Mouse (Mus musculus) hindbrain, embryonic 13.5 days (tissue): ENCODE results near the gene 4930412O13Rik. TPM values are rescaled to one million over a fixed set of nuclear protein-coding genes. Genes with fewer than 3 reads are reported as not detected.

Source experiments
- ATAC-seq: fragments of 200-750 bp; cut with Nextera tagmentation; 2 replicates; pipeline ENCODE4 v1.8.0; 2017; ENCODE audit warnings: moderate TSS enrichment; ENCODE audit not compliant: low FRiP score
- H3K27ac ChIP-seq: fragments of 300-500 bp; sonication (generic); 2 replicates; pipeline ENCODE4 v1.5.1; 2015; ENCODE audit warnings: inconsistent platforms, mild to moderate bottlenecking, moderate library complexity
- H3K27me3 ChIP-seq: fragments of 300-500 bp; sonication (generic); 2 replicates; pipeline ENCODE4 v1.6.1; 2015; ENCODE audit warnings: mild to moderate bottlenecking, inconsistent platforms
- H3K36me3 ChIP-seq: fragments of 300-500 bp; sonication (generic); 2 replicates; pipeline ENCODE4 v1.6.1; 2015; ENCODE audit warnings: mild to moderate bottlenecking, inconsistent platforms
- H3K4me1 ChIP-seq: fragments of 300-500 bp; sonication (generic); replicated peaks from 2 replicates; pipeline ENCODE4 v1.6.1; 2015; ENCODE audit warnings: inconsistent platforms
- H3K4me2 ChIP-seq: fragments of 300-500 bp; sonication (generic); 2 replicates; pipeline ENCODE4 v1.6.1; 2015; ENCODE audit warnings: inconsistent platforms, mild to moderate bottlenecking, moderate library complexity
- H3K4me3 ChIP-seq: fragments of 300-500 bp; sonication (generic); 2 replicates; pipeline ENCODE4 v1.5.1; 2015; ENCODE audit warnings: mild to moderate bottlenecking, inconsistent platforms
- H3K9ac ChIP-seq: fragments of 300-500 bp; sonication (generic); 2 replicates; pipeline ENCODE4 v1.6.1; 2015; ENCODE audit warnings: mild to moderate bottlenecking, inconsistent platforms
- H3K9me3 ChIP-seq: fragments of 300-500 bp; sonication (generic); 2 replicates; pipeline ENCODE4 v1.6.1; 2016; ENCODE audit warnings: inconsistent platforms
- WGBS: fragments of 180-500 bp; shearing (Covaris S2); methylation state at CpG from one replicate; pipeline ENCODE4 v1.1.7; 2015; 5-methylcytosine and 5-hydroxymethylcytosine counted together
- polyA plus RNA-seq: library from polyadenylated mRNA; unstranded; fragments of >200 nt; fragmentation: Nextera tagmentation; extraction: Ambion mirVana; gene quantifications from 2 replicates; pipeline ENCODE4 v1.2.1, GENCODE M21; 2015

Gene 4930412O13Rik
- polyA plus RNA-seq, 1 experiment from 2014 or later = 1.1 TPM

DNA sequence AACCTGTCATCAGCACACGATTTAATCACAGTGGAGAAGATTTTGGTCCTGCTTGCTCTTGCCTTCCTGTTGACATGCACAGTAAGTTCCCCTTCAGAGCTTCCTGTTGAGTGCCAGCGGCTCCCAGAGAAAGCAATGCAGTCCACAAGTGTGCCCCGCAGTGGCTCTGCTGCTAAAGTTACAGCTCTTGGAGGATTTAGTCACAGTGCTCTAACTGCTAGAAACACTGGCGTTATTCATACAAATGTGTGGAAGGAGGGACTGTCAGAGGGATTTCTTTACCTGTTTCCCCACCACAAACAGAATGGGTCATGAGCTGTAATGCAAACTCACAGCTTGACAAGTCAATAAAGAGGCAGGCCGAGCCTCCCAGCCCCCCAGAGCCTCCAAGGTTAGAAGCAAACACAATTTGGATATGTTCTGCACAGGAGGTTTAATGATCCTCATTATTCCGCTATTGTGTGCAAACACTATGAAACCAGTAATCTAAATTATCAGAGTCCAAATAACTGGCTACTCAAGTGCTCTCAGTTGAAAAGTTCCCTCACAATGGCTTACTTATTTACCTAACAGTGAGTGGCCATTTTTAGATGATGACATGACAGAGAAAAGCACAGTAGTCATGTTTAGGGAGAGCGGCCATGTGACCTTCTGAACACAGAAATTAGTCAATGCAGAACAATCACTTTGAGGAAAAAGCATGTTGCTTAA lies 45.3 kb downstream of the 4930412O13Rik start:
- peaks cover 7% of the 10 kb centered on the region for H3K4me1 ChIP-seq
- 48% methylated on average over 7 of the region's 7 CpGs for WGBS
- peaks cover 6% of the 10 kb centered on the region; the same call in 1 of the 2 replicates for H3K36me3 ChIP-seq
- H3K4me2 ChIP-seq = no peak overlapping the region
- no peaks in the 10 kb centered on the region for H3K27me3 ChIP-seq
- no peaks in the 10 kb centered on the region for H3K9me3 ChIP-seq
- H3K4me3 ChIP-seq = no peak overlapping the region
- no peak overlapping the region; the same call in 1 of the 2 replicates for H3K9ac ChIP-seq
- no peak overlapping the region for H3K27ac ChIP-seq
- no peak for ATAC-seq

DNA sequence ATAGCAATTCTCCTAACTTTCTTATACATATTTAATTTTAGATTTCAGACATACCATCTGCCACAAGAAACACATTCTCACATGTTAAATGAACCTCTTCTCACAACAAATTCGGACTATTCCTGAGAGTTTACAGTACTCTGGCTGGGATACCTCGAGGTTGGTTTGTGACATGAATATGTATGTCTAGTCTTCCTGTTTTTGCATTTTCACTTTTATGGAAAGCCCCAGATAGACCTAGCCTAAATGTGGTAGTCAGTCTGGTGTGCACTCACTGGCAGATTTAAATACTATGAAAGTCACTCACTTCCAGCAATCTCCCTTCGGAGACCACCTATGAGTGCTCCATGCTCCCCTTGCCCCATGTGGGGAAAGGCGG lies 45.8 kb downstream of the 4930412O13Rik start:
- Histone ChIP-seq H3K27me3 (no peaks in the 10 kb centered on the region), H3K4me3 (no peak overlapping the region), H3K4me1 (peaks cover 7% of the 10 kb centered on the region), H3K9me3 (no peaks in the 10 kb centered on the region), H3K4me2 (no peak overlapping the region), H3K27ac (no peak overlapping the region), H3K36me3 (peaks cover 7% of the 10 kb centered on the region; the same call in 1 of the 2 replicates), H3K9ac (no peak overlapping the region)
- ATAC-seq = no peak
- 70% methylated on average over 4 of the region's 4 CpGs for whole genome bisulfite sequencing

Other genes starting within 250 kb of the 4930412O13Rik start
- 1.4 and 2.7 TPM in 2 replicates for gene 9230102O04Rik, start 8.3 kb downstream of the 4930412O13Rik start, polyA plus RNA-seq
- 32.3 and 59.4 TPM in 2 replicates for gene Gata3, start 8.8 kb downstream of the 4930412O13Rik start, polyA plus RNA-seq
- gene Taf3, start 167.3 kb downstream of the 4930412O13Rik start, polyA plus RNA-seq = 15.0 and 16.6 TPM in 2 replicates
- 529 and 549 TPM in 2 replicates for gene Atp5c1, start 199.3 kb downstream of the 4930412O13Rik start, polyA plus RNA-seq
- gene Kin, start 199.3 kb downstream of the 4930412O13Rik start, polyA plus RNA-seq = 37.6 and 39.0 TPM in 2 replicates